Mouse (Mus musculus) cerebellum, adult 2 months (tissue): ENCODE data around the gene Apoc4.

Experiments
- CTCF ChIP-seq: fragments of 200-500 bp; IDR thresholded peaks from 2 replicates; pipeline ENCODE4 v1.5.1; 2011; ENCODE audit warnings: low read depth, mild to moderate bottlenecking, control low read depth, low read length, moderate library complexity, borderline replicate concordance; ENCODE audit not compliant: insufficient read depth
- POLR2A ChIP-seq: fragments of 200-500 bp; IDR thresholded peaks from 2 replicates; pipeline ENCODE4 v1.6.1; 2011; ENCODE audit warnings: low read length, control low read depth, borderline replicate concordance; ENCODE audit not compliant: insufficient read depth

DNA sequence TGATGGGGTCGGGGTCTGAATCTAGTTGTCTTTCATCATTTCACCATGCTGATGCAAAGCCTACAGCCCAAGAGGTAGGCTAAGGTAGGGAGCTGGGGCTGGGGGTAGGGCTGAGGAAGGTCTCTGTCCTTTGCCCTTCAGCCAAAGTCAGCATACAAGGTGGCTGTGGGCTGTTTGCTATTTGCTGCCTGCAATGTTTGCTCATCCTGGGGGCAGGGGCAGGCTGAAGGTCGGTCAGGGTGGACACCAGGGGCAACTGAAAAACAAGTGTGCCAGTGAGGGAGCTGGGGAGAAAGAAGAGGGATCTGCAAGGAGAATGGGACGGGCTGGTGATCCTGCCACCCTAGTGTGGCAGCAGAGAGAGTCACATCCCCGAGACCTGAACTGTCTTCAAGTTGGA is 4.1 kb upstream of the Apoc4 start:
- TF ChIP-seq CTCF = no peak
- no peak for TF ChIP-seq POLR2A
